Mouse (Mus musculus): Measurements from ENCODE around the gene Sptbn1. TPM values are rescaled to one million over a fixed set of nuclear protein-coding genes. Genes with fewer than 3 reads are reported as not detected.
A peak's percentile ranks its signal among the peaks of the same experiment; 100 is the strongest.

The Sptbn1 gene
- total RNA-seq, 2 experiments from 2014 or later, result 558 to 629 TPM

- no peak for DNase-seq (ENCODE audit: extremely low spot score in 1 of 2, low spot score in 1 of 2)
Measured at GRCm38 (mm10) chr11:30218386-30218785, 49.6 kb downstream of the Sptbn1 start.

- DNase-seq (ENCODE audit: extremely low spot score in 1 of 2, low spot score in 1 of 2), result no peak
Measured at GRCm38 (mm10) chr11:30217496-30217895, 50.5 kb downstream of the Sptbn1 start.

- DNase-seq (ENCODE audit: extremely low spot score in 1 of 2, low spot score in 1 of 2), result no peak
Measured at GRCm38 (mm10) chr11:30211663-30212416, 56.1 kb downstream of the Sptbn1 start.

- no peak for DNase-seq (ENCODE audit: extremely low spot score in 1 of 2, low spot score in 1 of 2)
Measured at GRCm38 (mm10) chr11:30211141-30211540, 56.8 kb downstream of the Sptbn1 start.

GRCm38 (mm10) chr11:30210100-30210811, 57.7 kb downstream of the Sptbn1 start:
- DNase-seq (ENCODE audit: extremely low spot score in 1 of 2, low spot score in 1 of 2), result no peak

- no peak for DNase-seq (ENCODE audit: extremely low spot score in 1 of 2, low spot score in 1 of 2)
Measured at GRCm38 (mm10) chr11:30209495-30209894, 58.5 kb downstream of the Sptbn1 start.

GRCm38 (mm10) chr11:30204398-30204797, 63.6 kb downstream of the Sptbn1 start:
- no peak for DNase-seq (ENCODE audit: extremely low spot score in 1 of 2, low spot score in 1 of 2)

GRCm38 (mm10) chr11:30200391-30200790, 67.6 kb downstream of the Sptbn1 start:
- no peak for DNase-seq (ENCODE audit: extremely low spot score in 1 of 2, low spot score in 1 of 2)

GRCm38 (mm10) chr11:30198091-30198675, 69.8 kb downstream of the Sptbn1 start:
- peak in 1 of 2 experiments; percentile 20 for DNase-seq (ENCODE audit: extremely low spot score in 1 of 2, low spot score in 1 of 2)

GRCm38 (mm10) chr11:30197564-30198090, 70.3 kb downstream of the Sptbn1 start:
- DNase-seq (ENCODE audit: extremely low spot score in 1 of 2, low spot score in 1 of 2), result no peak

GRCm38 (mm10) chr11:30196368-30197070, 71.5 kb downstream of the Sptbn1 start:
- no peak for DNase-seq (ENCODE audit: extremely low spot score in 1 of 2, low spot score in 1 of 2)

- no peak for DNase-seq (ENCODE audit: extremely low spot score in 1 of 2, low spot score in 1 of 2)
Measured at GRCm38 (mm10) chr11:30195756-30196155, 72.2 kb downstream of the Sptbn1 start.

GRCm38 (mm10) chr11:30194800-30195199, 73.2 kb downstream of the Sptbn1 start:
- DNase-seq (ENCODE audit: extremely low spot score in 1 of 2, low spot score in 1 of 2), result no peak

- no peak for DNase-seq (ENCODE audit: extremely low spot score in 1 of 2, low spot score in 1 of 2)
Measured at GRCm38 (mm10) chr11:30190959-30191358, 77.0 kb downstream of the Sptbn1 start.

- DNase-seq (ENCODE audit: extremely low spot score in 1 of 2, low spot score in 1 of 2), result no peak
Measured at GRCm38 (mm10) chr11:30190119-30190518, 77.9 kb downstream of the Sptbn1 start.

GRCm38 (mm10) chr11:30186902-30187470, 81.0 kb downstream of the Sptbn1 start:
- DNase-seq (ENCODE audit: extremely low spot score in 1 of 2, low spot score in 1 of 2), result no peak

GRCm38 (mm10) chr11:30184527-30184926, 83.4 kb downstream of the Sptbn1 start:
- DNase-seq (ENCODE audit: extremely low spot score in 1 of 2, low spot score in 1 of 2), result no peak

GRCm38 (mm10) chr11:30182716-30183411, 85.1 kb downstream of the Sptbn1 start:
- no peak for DNase-seq (ENCODE audit: extremely low spot score in 1 of 2, low spot score in 1 of 2)

- no peak for DNase-seq (ENCODE audit: extremely low spot score in 1 of 2, low spot score in 1 of 2)
Measured at GRCm38 (mm10) chr11:30178193-30178592, 89.8 kb downstream of the Sptbn1 start.
